Mouse (Mus musculus) 3134 (cell line): Measurements from ENCODE around the gene Hexdc.

Experiments
- DNase-seq: peaks from one replicate; pipeline ENCODE4 v3.0.0-alpha.2; 2011; ENCODE audit warnings: low spot score; ENCODE audit not compliant: insufficient read length; ENCODE audit errors: extremely low read depth

Hexdc gene

DNA sequence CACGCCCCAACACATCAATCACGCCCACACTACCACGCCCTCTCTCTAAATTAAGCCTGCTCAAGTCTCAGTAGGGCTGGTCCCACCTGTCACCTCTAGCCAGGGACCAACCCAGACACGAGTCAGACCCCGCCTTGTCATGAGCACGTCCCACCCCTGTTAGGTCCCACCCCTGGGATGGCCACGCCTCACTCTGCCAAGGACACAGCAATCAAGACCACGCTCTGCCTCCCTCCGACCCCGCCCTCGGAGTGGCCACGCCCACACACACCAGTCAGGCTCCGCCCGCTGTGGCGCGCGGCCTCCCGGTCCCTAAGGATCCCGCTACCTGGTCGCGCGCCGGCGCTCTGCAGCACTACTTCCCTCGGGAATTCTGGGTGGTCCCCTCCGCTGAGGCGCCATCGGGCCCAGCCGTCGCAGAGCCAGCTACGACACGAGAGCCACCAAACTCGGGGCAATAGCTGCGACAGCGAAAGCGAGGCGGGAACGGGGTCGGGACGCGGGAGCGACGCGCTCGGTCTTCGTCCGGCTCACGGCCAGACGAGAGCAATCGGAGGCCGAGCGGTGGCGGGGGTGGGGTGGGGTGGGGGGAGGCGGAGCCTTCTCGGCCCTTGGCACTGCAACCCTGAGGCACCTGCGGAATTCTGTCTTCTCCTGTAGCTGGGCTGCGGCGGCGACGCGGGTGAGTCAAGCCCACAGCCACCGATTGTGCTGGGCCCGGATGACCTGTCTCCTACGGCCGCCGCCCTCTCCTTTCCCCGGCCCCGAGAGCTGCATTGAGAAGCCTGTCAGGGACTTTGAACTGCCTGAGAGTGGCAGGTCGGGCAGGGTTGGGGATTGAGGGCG, at the start of gene Hexdc, which contains the start of gene Ogfod3:
TSS of gene Hexdc (plus strand) at position 273 of the 846 bp plus-strand sequence.
TSS of gene Ogfod3 (minus strand) at position 551 of the 846 bp plus-strand sequence.
- DNase-seq = peak; percentile 100

DNA sequence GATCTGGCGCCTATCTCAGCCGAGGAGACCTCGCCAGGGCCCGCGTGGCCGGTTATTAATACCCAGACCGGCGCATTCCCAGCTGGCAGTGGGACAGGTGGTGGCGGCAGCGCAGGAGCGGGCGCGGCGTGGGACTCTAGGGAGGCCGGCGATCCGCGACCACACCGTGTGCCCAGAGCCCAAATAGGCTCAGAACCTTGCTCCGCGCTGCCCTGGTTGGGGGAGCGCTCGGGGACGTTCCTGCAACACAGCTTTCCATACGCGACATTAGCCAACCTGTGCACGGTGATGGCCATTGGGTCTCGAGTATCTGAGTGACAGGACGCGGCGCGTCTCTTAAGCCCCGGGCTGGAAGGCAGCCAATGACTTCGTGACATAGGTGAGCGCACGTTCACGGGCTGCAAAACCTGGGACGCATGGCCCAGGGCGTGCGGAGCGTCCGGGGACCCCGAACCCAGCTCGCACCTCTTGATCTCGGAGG, 47.8 kb upstream of the Hexdc start:
- DNase-seq = no peak

GRCm38 (mm10) chr11:121159971-121160370, 44.3 kb upstream of the Hexdc start, which contains the start of gene Uts2r:
Gene Uts2r (plus strand): TSS chr11:121160271.
- DNase-seq = no peak

DNA sequence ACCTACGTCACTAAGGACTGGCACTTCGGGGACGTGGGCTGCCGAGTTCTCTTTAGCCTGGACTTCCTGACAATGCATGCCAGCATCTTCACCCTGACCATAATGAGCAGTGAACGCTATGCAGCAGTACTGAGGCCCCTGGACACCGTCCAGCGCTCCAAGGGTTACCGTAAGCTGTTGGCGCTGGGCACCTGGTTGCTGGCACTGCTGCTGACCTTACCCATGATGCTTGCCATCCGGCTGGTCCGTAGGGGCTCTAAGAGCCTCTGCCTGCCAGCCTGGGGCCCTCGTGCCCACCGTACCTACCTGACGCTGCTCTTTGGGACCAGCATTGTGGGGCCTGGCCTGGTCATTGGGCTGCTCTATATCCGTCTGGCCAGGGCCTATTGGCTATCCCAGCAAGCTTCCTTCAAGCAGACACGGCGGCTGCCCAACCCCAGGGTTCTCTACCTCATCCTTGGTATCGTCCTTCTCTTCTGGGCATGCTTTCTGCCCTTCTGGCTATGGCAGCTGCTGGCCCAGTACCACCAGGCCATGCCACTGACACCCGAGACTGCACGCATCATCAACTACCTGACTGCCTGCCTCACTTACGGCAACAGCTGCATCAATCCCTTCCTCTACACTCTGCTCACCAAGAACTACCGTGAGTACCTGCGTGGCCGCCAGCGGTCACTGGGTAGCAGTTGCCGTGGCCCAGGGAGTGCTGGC, 43.4 kb upstream of the Hexdc start:
- DNase-seq = no peak

DNA sequence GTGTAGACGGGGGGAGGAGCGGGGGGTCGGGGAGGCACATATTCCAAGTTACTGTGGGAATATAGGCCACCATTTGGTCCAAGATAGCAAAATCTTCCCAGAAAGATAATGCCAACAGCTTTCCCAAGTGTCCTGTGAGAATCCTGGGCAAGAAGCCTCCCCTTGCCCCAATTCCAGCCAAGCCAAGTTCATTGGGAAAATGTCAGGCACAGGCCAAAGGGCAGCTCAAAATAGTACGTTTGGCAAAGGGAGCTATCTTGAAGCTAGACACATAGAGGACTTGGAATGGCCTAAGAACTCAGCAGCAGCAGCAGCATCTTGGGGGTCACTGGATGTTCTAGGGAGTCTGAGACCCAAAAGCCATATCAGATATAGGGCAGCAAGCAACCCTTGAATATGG, 40.5 kb upstream of the Hexdc start:
- no peak for DNase-seq

DNA sequence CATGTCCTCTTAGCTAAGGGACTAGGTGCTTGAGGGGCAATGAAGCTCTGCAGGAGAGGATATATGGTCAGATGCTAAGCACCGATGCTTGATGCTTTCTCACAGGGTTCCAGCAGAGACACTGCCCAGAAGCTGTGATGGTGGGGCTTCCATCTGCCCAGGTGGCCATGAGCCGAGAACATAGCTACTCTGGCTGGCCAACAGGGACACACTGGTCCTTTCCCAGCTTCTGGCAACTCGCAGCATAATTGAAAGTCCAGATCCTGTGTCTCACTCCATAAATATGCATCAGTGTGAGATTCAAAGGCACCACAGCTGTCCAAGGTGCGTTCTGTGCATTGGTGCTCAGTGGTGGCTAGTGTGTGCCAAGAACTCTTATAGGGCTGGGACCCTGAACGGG, 31.0 kb upstream of the Hexdc start:
- DNase-seq = no peak

DNA sequence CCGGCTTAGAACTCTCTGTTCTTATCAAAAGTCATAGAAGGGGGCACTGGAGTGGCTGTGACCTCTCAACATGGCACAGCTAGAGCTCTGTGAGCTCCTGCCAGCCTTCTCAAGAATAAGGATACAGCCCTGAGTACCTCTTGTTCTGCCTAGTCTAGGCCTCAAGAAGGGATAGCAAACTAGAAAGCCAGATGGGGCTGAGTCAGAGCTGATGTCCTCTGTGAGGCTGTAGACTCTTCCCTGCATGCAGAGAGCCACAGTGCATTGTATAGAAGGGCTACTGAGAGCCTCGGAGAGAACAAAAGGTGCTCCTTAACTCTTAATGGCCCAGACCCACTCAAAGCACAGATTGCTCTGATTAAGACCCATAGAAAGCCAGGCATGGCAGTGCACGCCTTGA, 30.0 kb upstream of the Hexdc start:
- no peak for DNase-seq

DNA sequence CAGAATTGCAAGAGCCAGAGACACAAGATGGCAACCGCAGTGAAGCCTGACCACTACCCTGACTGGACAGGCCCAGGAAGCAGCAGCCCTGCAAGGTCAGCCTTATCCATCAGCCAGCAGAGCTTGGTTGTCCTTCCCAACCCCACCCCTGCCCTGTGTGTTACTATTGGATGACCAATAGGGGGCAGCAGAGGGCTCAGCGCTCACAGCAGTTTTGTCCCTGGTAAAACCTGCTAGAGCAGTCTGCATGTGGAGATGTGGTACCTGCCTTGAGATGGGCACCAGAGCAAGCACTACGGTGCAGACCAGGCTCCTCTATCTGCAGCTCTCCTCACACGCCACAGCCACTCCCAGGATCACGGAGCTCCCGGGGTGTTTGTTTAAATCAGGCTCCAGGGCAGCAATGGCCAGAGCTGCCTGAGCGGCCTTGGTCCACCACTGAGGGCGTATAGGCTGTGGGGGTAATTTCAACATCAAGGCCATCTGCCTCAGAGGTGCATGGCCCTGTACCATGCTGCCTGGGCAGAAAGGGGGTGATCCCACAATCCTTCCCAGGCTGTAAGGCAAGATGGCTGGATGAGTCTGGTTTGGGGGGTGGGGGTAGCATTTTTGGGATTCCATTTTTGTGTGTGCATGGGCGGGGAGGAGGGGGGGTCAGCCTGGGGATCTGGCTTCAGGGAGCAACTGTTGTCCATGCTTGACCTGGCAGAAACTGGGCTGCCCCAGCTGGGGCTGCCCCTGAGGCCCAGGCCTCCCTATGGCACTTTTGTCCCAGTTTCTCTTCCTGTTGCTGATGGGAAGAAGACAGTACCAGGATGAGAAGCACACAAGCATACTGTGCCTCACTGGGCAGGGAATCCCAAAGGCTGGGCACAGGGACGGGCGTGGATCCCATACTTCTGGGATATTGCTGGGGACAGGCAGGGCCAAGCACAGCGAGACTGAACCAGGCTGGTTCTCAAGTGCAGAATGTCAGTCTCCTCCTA, 27.7 kb upstream of the Hexdc start:
- DNase-seq = peak; percentile 46

- no peak for DNase-seq
These were observed 14.6 kb upstream of the Hexdc start for GRCm38 (mm10) chr11:121189681-121190080.

DNA sequence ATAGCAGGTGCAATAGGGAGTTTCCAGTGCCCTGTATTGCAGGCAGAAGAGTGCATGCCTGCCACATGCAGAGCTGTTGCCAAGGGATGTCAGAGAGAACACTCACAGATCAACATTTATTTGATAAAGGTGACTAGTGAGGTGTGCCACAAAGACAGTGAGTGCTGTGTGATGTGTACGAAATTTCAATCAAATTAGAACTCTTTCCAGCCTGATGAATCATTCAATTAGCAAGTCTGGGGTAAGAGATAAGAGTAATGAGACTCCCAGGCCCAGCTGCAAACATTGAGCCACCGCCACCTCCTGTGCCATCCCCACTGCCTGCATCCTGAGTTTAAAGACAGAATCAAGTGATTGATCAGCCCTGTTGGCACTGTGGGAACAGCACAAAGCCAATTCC, 11.5 kb upstream of the Hexdc start:
- no peak for DNase-seq

- DNase-seq = no peak
These were observed 10.8 kb upstream of the Hexdc start for GRCm38 (mm10) chr11:121193415-121193814.

DNA sequence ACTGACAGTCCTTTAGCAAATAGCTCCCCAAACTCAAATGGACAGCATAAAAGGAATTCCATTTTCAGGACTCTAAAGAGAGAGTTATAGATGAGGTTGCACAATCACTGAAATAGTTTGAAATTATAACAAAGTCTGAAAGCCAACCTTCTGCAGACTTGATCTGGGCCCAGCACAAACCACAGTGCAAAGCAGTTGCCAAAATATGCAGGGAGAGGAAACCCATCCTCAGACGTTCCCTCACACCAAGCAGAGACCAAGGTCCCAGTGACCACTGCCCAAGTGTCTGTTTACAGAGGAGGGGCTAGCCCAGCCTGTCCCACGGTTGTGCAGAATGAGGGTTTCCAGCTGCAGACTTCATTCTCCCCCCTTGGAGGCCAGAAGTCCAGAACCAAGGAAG, 5.6 kb upstream of the Hexdc start:
- DNase-seq = peak; percentile 24

- no peak for DNase-seq
These were observed 4.4 kb upstream of the Hexdc start for GRCm38 (mm10) chr11:121199851-121200250.

DNA sequence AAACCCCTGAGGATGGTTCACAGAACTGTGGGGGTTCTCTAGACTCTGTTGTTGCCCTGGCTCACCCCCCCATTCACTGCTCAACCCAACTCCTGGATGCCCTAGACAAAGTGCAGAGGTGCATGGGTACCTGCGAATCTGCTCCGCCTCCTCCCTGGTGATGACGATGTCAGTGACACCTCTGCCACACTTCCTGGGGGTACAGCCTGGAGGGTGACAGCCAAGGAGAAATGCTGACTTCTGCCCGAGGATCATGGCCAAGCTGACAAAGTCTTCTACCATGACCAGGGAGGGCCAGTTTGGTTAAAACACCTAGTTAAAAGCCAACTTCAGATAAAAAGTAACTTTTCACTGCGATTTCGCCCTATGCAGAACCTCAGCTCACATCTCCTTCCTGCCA, 3.5 kb upstream of the Hexdc start:
- no peak for DNase-seq

- peak; percentile 28 for DNase-seq
These were observed 2.6 kb upstream of the Hexdc start for GRCm38 (mm10) chr11:121201436-121202198.

GRCm38 (mm10) chr11:121203859-121204160, 423 bp upstream of the Hexdc start:
- no peak for DNase-seq

GRCm38 (mm10) chr11:121216831-121217230, 12.6 kb downstream of the Hexdc start:
- DNase-seq = no peak

DNA sequence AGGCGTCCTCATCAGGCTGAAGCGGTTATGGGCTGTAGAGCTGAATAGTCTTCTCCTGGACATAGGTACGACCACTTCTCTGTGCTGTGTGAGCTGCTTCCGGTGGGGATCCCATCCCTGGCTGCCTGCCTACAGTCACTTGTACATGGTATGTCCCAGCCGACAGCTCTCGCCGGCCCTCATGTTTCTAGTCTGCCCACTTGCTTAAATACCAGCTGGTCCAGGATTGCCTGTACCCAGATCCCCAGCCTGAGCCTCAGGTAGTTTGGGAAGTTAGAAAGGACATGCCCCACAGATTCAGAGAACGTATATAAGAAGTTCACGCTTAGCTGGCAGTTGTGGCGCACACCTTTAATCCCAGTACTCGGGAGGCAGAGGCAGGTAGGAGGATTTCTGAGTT, 15.5 kb downstream of the Hexdc start:
- DNase-seq = no peak

- DNase-seq = no peak
These were observed 16.5 kb downstream of the Hexdc start for GRCm38 (mm10) chr11:121220771-121221170.
